Mouse (Mus musculus): ENCODE data around the gene Olfr574.

GRCm38 (mm10) chr7:102916405-102916804 lies 31.9 kb upstream of the Olfr574 start:
- no peak for TF ChIP-seq POLR2A (IDR thresholded peaks at IDR 0.05; ENCODE audit: control insufficient read depth, extremely low read depth, insufficient read depth, low read length, poor library complexity)
- TF ChIP-seq CTCF (IDR thresholded peaks at IDR 0.05; ENCODE audit: borderline replicate concordance, control insufficient read depth, extremely low read depth, insufficient read depth, low read length, poor library complexity), result no peak
